Mouse (Mus musculus) T-helper 1 cell (primary cell): ENCODE measurements around the gene Ambp.

Experiments used
- in situ Hi-C: fragments of 300-600 bp; cut with MboI, MseI; formaldehyde crosslinking; loops from one replicate; pipeline ENCODE4 v1.15.1; 2025; ENCODE audit warnings: high pct_unique_total_duplicates

Gene Ambp

GRCm38 (mm10) chr4:63154699-63155098 is at the start of gene Ambp:
TSS of gene Ambp (minus strand) at chr4:63154799.
- in situ Hi-C loops, result no loop called here

GRCm38 (mm10) chr4:63203874-63204273 is 49.3 kb upstream of the Ambp start:
- in situ Hi-C loops, result no loop called here

GRCm38 (mm10) chr4:63199366-63199765 is 44.8 kb upstream of the Ambp start:
- in situ Hi-C loops, result no loop called here

- in situ Hi-C loops, result no loop called here
Observed at GRCm38 (mm10) chr4:63194366-63194765, 39.8 kb upstream of the Ambp start.

GRCm38 (mm10) chr4:63191641-63192040 is 37.0 kb upstream of the Ambp start:
- in situ Hi-C loops, result no loop called here

GRCm38 (mm10) chr4:63186281-63186870 is 31.8 kb upstream of the Ambp start:
- in situ Hi-C loops, result no loop called here

GRCm38 (mm10) chr4:63181556-63181955 is 27.0 kb upstream of the Ambp start:
- in situ Hi-C loops, result no loop called here

GRCm38 (mm10) chr4:63171969-63172685 is 17.5 kb upstream of the Ambp start, which contains the start of gene Kif12:
TSS of gene Kif12 (minus strand) at chr4:63172131.
- in situ Hi-C loops, result no loop called here

- in situ Hi-C loops, result no loop called here
Observed at GRCm38 (mm10) chr4:63171122-63171521, 16.5 kb upstream of the Ambp start.

GRCm38 (mm10) chr4:63170061-63170460 is 15.5 kb upstream of the Ambp start:
- in situ Hi-C loops, result no loop called here

GRCm38 (mm10) chr4:63166323-63166722 is 11.7 kb upstream of the Ambp start:
- in situ Hi-C loops, result loop anchor here (5.0 kb wide), 1 partner anchor 146 kb away; no protein-coding TSS in a partner anchor

- in situ Hi-C loops, result loop anchor here (5.0 kb wide), 1 partner anchor 147 kb away; no protein-coding TSS in a partner anchor
Observed at GRCm38 (mm10) chr4:63165636-63166035, 11.0 kb upstream of the Ambp start.

- in situ Hi-C loops, result no loop called here
Observed at GRCm38 (mm10) chr4:63158961-63159592, 4.5 kb upstream of the Ambp start.

- in situ Hi-C loops, result no loop called here
Observed at GRCm38 (mm10) chr4:63158192-63158591, 3.6 kb upstream of the Ambp start.

- in situ Hi-C loops, result no loop called here
Observed at GRCm38 (mm10) chr4:63156726-63157634, 2.4 kb upstream of the Ambp start.

- in situ Hi-C loops, result no loop called here
Observed at GRCm38 (mm10) chr4:63155596-63155995, 997 bp upstream of the Ambp start.

- in situ Hi-C loops, result no loop called here
Observed at GRCm38 (mm10) chr4:63154028-63154427, 571 bp downstream of the Ambp start.

GRCm38 (mm10) chr4:63151127-63151526 is 3.5 kb downstream of the Ambp start:
- in situ Hi-C loops, result no loop called here

- in situ Hi-C loops, result no loop called here
Observed at GRCm38 (mm10) chr4:63147268-63147667, 7.3 kb downstream of the Ambp start.

- in situ Hi-C loops, result no loop called here
Observed at GRCm38 (mm10) chr4:63129891-63130624, 24.5 kb downstream of the Ambp start.
